Mouse (Mus musculus): ENCODE data around the gene Ncl. TPM values are rescaled to one million over a fixed set of nuclear protein-coding genes. Genes with fewer than 3 reads are reported as not detected.

Gene Ncl
- polyA plus RNA-seq, 1 experiment from 2014 or later: 139 TPM

DNA sequence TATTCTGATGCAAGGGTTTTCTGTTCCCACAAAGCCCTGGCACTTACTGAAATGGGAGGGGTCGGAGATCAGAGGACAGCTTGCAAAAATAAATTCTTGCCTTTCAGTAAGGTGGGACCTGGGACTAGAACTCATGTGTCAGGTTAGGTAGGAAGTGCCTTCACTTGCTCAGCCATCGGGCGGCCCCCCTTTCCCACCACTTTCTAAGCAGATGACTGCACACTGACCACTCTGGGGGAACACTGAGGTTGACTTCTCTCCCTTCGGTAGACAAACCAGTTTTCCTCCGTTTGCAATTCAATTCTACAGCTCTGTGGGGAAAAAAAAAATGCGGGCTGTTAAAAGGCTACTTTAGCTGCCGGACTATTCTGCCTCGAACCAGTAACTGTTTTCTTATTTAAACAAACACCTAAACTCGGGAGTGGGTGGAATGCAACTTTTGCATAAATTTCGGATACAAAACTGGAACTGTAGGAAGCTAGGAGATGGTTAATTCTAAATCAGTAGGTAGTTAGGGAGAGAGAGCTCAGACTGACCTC is 47.7 kb downstream of the Ncl start:
- TF ChIP-seq CTCF (IDR thresholded peaks at IDR 0.05) (no peak), EP300 (IDR thresholded peaks at IDR 0.05) (no peak)
- H3K9me3 ChIP-seq (ENCODE audit: low read length): no peaks in the 10 kb centered on the region
- 30% methylated on average over 10 of the region's 10 CpGs for WGBS
- H3K4me2 ChIP-seq (replicated peaks; ENCODE audit: low read depth, low read length): no peak overlapping the region
- H3K4me3 ChIP-seq (ENCODE audit: low read depth, low read length): no peak overlapping the region
- no peaks in the 10 kb centered on the region for H3K4me1 ChIP-seq (ENCODE audit: insufficient read depth, low read depth, low read length)
- no peaks in the 10 kb centered on the region for H3K36me3 ChIP-seq (ENCODE audit: insufficient read depth, low read length)
- H3K9ac ChIP-seq (replicated peaks; ENCODE audit: low read depth): no peak overlapping the region
- H3K27me3 ChIP-seq (replicated peaks; ENCODE audit: insufficient read depth, low read length): no peaks in the 10 kb centered on the region
- no peak overlapping the region for H3K27ac ChIP-seq (ENCODE audit: low read length)
- DNase-seq (ENCODE audit: low spot score): no peak
- no peak for ATAC-seq

DNA sequence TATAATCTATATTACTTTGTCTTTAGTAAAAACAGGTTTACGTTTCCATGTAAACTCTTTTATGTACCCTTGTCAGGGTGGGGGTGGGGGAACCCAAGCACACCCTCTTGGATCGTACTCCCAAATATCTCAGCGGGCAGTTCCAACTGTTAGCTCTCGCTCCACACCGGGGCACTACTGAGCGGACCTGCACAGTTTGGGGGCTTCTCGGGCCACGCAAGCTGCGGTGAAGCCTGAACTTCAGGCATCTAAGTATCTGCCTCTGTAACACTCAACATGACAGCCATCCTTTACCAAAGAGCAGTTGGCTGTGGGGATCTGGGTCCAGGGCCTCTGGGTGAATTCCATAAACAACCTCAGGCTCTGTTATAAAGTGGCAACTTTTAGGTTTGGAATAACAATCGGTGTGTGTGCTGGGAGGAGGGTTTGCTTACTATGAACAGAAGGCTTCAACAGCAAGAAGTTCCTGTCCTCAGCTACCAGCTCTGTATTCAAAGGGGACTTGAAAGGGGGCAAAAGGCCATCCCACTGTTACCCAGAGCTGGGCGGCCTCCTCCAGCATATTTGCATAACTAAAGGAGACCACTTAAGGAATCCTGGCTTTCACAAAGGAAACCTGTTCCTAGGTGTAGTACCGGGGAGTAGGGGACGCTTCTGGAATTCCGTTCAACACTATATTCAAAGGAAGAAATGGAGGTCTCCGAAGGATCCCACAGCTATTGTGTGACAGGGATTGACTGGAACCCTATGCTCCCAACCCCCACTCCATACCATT is 48.5 kb downstream of the Ncl start:
- no peak overlapping the region for H3K9ac ChIP-seq (replicated peaks; ENCODE audit: low read depth)
- no peaks in the 10 kb centered on the region for H3K27me3 ChIP-seq (replicated peaks; ENCODE audit: insufficient read depth, low read length)
- H3K9me3 ChIP-seq (ENCODE audit: low read length): no peaks in the 10 kb centered on the region
- 37% methylated on average over 15 of the region's 15 CpGs for WGBS
- no peak for ATAC-seq
- H3K27ac ChIP-seq (ENCODE audit: low read length): no peak overlapping the region
- H3K4me3 ChIP-seq (ENCODE audit: low read depth, low read length): no peak overlapping the region
- H3K4me1 ChIP-seq (ENCODE audit: insufficient read depth, low read depth, low read length): no peaks in the 10 kb centered on the region
- DNase-seq (ENCODE audit: low spot score): no peak
- H3K4me2 ChIP-seq (replicated peaks; ENCODE audit: low read depth, low read length): no peak overlapping the region
- TF ChIP-seq EP300 (IDR thresholded peaks at IDR 0.05) (no peak), CTCF (IDR thresholded peaks at IDR 0.05) (no peak)
- no peaks in the 10 kb centered on the region for H3K36me3 ChIP-seq (ENCODE audit: insufficient read depth, low read length)

DNA sequence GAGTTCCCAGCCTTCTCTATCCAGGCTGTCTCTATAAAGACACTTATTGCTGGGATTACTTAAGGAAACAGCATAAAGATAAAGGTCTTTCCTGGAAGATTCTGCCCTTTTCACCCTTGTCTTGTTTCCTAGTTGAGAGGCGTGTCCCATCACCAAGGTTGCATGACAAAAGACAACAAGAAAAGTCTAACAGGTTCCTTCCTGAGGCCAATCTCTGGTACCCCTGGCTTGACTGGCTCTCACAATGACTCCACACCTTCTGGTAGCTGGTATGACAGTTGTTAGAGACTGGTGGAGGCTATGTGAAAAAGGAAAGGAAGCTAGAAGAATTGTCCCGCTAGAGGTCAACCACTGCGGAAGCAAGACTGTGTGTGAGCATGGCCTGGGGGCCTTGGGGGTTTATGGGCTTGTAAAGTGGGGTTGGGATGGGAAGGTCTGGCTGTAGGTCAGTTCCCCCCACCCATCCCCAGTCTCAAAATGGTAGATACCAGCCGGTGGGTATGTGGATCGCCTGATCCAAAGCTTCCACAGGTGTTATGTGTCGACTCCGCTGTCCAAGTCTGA is 49.8 kb downstream of the Ncl start:
- Histone ChIP-seq H3K27ac (ENCODE audit: low read length) (no peak overlapping the region), H3K36me3 (ENCODE audit: insufficient read depth, low read length) (no peaks in the 10 kb centered on the region), H3K4me3 (ENCODE audit: low read depth, low read length) (no peak overlapping the region), H3K27me3 (replicated peaks; ENCODE audit: insufficient read depth, low read length) (no peaks in the 10 kb centered on the region), H3K4me2 (replicated peaks; ENCODE audit: low read depth, low read length) (no peak overlapping the region), H3K4me1 (ENCODE audit: insufficient read depth, low read depth, low read length) (no peaks in the 10 kb centered on the region), H3K9ac (replicated peaks; ENCODE audit: low read depth) (no peak overlapping the region), H3K9me3 (ENCODE audit: low read length) (no peaks in the 10 kb centered on the region)
- DNase-seq (ENCODE audit: low spot score): no peak
- TF ChIP-seq CTCF (IDR thresholded peaks at IDR 0.05) (no peak), EP300 (IDR thresholded peaks at IDR 0.05) (no peak)
- WGBS: 90% methylated on average over 7 of the region's 7 CpGs
- ATAC-seq: no peak

DNA sequence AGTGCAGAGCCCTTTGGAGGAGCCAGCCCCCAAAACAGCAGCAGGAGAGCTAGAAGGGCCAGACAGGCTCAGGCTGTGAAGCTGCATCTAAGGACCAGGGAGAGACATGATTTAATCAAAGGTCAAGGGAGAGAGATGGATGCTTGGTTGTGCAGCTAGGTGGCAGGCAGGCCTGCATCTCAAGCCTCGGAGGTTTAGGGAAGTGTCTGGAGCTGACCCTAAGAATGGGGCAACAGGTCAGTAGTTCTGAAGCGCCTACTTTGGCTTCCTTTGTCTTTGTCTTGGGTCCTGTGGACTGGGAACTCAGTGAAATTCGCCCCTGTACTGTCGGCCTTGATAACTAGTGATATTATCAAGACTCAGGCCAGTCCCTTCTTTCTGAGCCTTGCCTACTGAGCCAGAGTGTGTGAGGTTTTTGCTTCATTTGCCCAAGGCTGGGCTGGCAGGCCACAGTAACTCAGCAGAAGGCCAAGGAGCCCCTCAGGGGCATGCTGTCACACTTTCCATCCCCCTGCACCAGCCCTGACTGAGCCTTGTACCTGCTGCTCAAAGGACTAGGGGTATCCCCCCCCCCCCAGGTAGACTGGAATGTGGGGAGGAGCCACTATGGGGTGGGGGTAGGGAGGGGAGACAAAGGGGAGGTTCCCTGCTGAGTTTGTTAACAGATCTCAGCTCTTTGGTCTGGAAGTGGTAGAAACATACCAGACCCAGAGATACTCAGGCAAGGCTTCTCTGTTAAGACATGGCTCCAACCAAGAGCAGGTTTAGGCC is 51.1 kb downstream of the Ncl start:
- no peak for DNase-seq (ENCODE audit: low spot score)
- Histone ChIP-seq H3K4me3 (ENCODE audit: low read depth, low read length) (no peak overlapping the region), H3K9me3 (ENCODE audit: low read length) (no peaks in the 10 kb centered on the region), H3K4me1 (ENCODE audit: insufficient read depth, low read depth, low read length) (no peaks in the 10 kb centered on the region), H3K36me3 (ENCODE audit: insufficient read depth, low read length) (no peaks in the 10 kb centered on the region), H3K4me2 (replicated peaks; ENCODE audit: low read depth, low read length) (no peak overlapping the region), H3K9ac (replicated peaks; ENCODE audit: low read depth) (no peak overlapping the region), H3K27ac (ENCODE audit: low read length) (no peak overlapping the region), H3K27me3 (replicated peaks; ENCODE audit: insufficient read depth, low read length) (peaks cover 4% of the 10 kb centered on the region; the same call in 1 of the 2 replicates)
- TF ChIP-seq EP300 (IDR thresholded peaks at IDR 0.05) (no peak), CTCF (IDR thresholded peaks at IDR 0.05) (no peak)
- 0 out of 2 replicates have a peak, but pooled peaks have one; percentile 13 for ATAC-seq
- 52% methylated on average over 4 of the region's 4 CpGs for WGBS

DNA sequence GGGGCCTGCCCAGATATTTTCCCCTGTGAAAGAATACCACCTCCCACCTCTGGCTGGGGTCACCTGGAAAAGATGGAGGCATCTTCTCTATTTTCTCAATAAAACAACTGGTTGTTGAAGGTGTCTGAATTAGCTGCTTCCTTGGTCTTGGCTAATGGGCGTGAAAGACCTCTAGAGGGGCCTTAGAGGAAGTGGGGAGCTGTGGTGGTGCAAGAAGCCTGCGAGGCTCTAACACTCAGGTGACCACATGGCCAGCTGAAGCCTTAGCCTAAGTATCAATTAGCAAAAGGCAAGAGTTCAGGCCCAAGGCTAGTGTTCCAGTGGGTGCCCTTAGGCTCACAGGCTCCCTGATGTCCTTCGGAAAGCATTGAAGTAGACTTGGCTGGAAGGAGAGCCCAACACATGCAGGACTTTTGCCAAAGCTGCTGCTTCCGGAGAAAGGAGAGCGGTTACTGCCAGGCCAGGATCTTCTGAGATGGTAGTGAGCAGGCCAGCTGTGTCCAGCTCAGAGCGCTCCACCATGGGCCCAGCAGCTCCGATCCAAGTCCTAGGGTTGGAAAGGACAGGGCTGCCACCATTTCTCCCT is 51.9 kb downstream of the Ncl start:
- DNase-seq (ENCODE audit: low spot score) (no peak), ATAC-seq (no peak)
- Histone ChIP-seq H3K4me3 (ENCODE audit: low read depth, low read length) (no peak overlapping the region), H3K27me3 (replicated peaks; ENCODE audit: insufficient read depth, low read length) (peaks cover 4% of the 10 kb centered on the region; the same call in 1 of the 2 replicates), H3K9me3 (ENCODE audit: low read length) (no peaks in the 10 kb centered on the region), H3K9ac (replicated peaks; ENCODE audit: low read depth) (no peak overlapping the region), H3K4me2 (replicated peaks; ENCODE audit: low read depth, low read length) (no peak overlapping the region), H3K27ac (ENCODE audit: low read length) (no peak overlapping the region), H3K4me1 (ENCODE audit: insufficient read depth, low read depth, low read length) (peaks cover 3% of the 10 kb centered on the region; the same call in 1 of the 2 replicates), H3K36me3 (ENCODE audit: insufficient read depth, low read length) (no peaks in the 10 kb centered on the region)
- TF ChIP-seq EP300 (IDR thresholded peaks at IDR 0.05): no peak
- TF ChIP-seq CTCF (IDR thresholded peaks at IDR 0.05): no peak
- WGBS: 83% methylated on average over 7 of the region's 7 CpGs

DNA sequence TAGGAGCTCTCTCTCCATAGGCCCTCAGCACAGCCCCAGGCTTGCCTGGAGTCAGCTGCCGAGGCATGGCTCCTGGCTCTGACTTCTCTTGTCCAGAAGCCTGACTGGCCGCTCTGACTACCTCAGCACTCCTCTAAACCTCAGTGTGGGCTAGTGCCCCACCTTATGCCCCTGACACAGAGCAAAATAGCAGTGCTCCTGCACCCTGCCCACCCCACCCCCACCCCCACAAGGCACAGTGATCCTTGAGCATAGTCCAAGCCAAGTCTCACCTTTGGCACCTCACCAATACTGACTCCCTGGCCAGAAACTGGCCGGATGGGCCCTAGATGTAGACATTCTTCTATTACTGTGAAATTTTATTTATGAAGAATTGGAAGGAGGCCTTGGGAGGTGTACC is 52.5 kb downstream of the Ncl start:
- H3K4me1 ChIP-seq (ENCODE audit: insufficient read depth, low read depth, low read length): peaks cover 3% of the 10 kb centered on the region; the same call in 1 of the 2 replicates
- H3K27ac ChIP-seq (ENCODE audit: low read length): no peak overlapping the region
- TF ChIP-seq EP300 (IDR thresholded peaks at IDR 0.05) (no peak), CTCF (IDR thresholded peaks at IDR 0.05) (no peak)
- WGBS: 81% methylated on average over 3 of the region's 3 CpGs
- DNase-seq (ENCODE audit: low spot score): no peak
- peaks cover 4% of the 10 kb centered on the region; the same call in 1 of the 2 replicates for H3K27me3 ChIP-seq (replicated peaks; ENCODE audit: insufficient read depth, low read length)
- no peaks in the 10 kb centered on the region for H3K36me3 ChIP-seq (ENCODE audit: insufficient read depth, low read length)
- ATAC-seq: no peak
- no peak overlapping the region for H3K4me3 ChIP-seq (ENCODE audit: low read depth, low read length)
- no peak overlapping the region for H3K4me2 ChIP-seq (replicated peaks; ENCODE audit: low read depth, low read length)
- H3K9ac ChIP-seq (replicated peaks; ENCODE audit: low read depth): no peak overlapping the region
- H3K9me3 ChIP-seq (ENCODE audit: low read length): no peaks in the 10 kb centered on the region
